Mouse (Mus musculus): ENCODE data around the gene Lbhd1.

DNA sequence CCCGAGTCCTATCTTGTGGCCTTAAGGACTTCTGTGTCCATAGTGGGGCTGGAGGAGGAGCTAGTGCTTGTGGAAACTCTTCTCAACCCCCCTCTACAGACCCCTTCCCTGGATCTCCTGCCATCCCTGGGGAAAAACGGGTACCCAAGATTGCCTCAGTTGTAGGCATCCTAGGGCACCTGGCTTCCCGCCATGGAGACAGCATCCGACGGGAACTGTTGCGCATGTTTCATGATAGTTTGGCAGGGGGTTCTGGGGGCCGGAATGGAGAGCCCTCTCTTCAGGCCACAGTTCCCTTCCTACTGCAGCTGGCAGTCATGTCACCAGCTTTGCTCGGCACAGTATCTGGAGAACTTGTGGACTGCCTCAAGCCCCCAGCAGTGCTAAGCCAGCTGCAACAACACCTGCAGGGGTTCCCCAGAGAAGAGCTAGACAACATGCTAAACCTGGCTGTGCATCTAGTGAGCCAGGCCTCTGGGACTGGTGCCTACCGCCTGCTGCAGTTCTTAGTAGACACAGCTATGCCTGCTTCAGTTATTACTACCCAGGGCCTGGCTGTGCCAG is 11.9 kb downstream of the Lbhd1 start:
- TF ChIP-seq CTCF (IDR thresholded peaks at IDR 0.05; ENCODE audit: extremely low read depth, insufficient read length, insufficient replicate concordance, low read depth, low read length) (no peak), POLR2A (IDR thresholded peaks at IDR 0.05; ENCODE audit: low read depth, low read length) (no peak)

Measured in small intestine, adult 2 months (tissue).